Mouse (Mus musculus): ENCODE measurements around the gene Gm42878. TPM values are rescaled to one million over a fixed set of nuclear protein-coding genes. Genes with fewer than 3 reads are reported as not detected.

Gene Gm42878
- polyA plus RNA-seq, 1 experiment = not detected

- Histone ChIP-seq H3K36me3 (ENCODE audit: control insufficient read depth, insufficient read depth, low read length) (no peaks in the 10 kb centered on the region), H3K4me1 (replicated peaks; ENCODE audit: control insufficient read depth, insufficient read depth, low read length) (peaks cover 21% of the 10 kb centered on the region), H3K27me3 (ENCODE audit: control insufficient read depth, insufficient read depth, low read length) (no peaks in the 10 kb centered on the region), H3K27ac (ENCODE audit: control insufficient read depth, insufficient read depth, low read length) (no peak overlapping the region), H3K4me3 (ENCODE audit: control insufficient read depth, insufficient read depth, low read length) (no peak overlapping the region)
- WGBS = 92% methylated on average over 8 of the region's 8 CpGs
- no peak for TF ChIP-seq CTCF (IDR thresholded peaks at IDR 0.05; ENCODE audit: borderline replicate concordance, control insufficient read depth, extremely low read depth, insufficient read depth, low read length, poor library complexity)
- TF ChIP-seq POLR2A (IDR thresholded peaks at IDR 0.05; ENCODE audit: control insufficient read depth, extremely low read depth, insufficient read depth, low read length, poor library complexity) = no peak
- no peak for DNase-seq
Measured at GRCm38 (mm10) chr5:121581945-121582344, 36.7 kb upstream of the Gm42878 start.

GRCm38 (mm10) chr5:121576927-121577488 lies 31.7 kb upstream of the Gm42878 start:
- Histone ChIP-seq H3K4me1 (replicated peaks; ENCODE audit: control insufficient read depth, insufficient read depth, low read length) (peaks cover 12% of the 10 kb centered on the region), H3K27ac (ENCODE audit: control insufficient read depth, insufficient read depth, low read length) (no peak overlapping the region), H3K36me3 (ENCODE audit: control insufficient read depth, insufficient read depth, low read length) (no peaks in the 10 kb centered on the region), H3K4me3 (ENCODE audit: control insufficient read depth, insufficient read depth, low read length) (no peak overlapping the region), H3K27me3 (ENCODE audit: control insufficient read depth, insufficient read depth, low read length) (no peaks in the 10 kb centered on the region)
- 95% methylated on average over 11 of the region's 11 CpGs for WGBS
- no peak for TF ChIP-seq CTCF (IDR thresholded peaks at IDR 0.05; ENCODE audit: borderline replicate concordance, control insufficient read depth, extremely low read depth, insufficient read depth, low read length, poor library complexity)
- no peak for TF ChIP-seq POLR2A (IDR thresholded peaks at IDR 0.05; ENCODE audit: control insufficient read depth, extremely low read depth, insufficient read depth, low read length, poor library complexity)
- no peak for DNase-seq

GRCm38 (mm10) chr5:121575867-121576266 lies 30.6 kb upstream of the Gm42878 start:
- WGBS = 97% methylated on average over 11 of the region's 11 CpGs
- no peak overlapping the region for H3K4me3 ChIP-seq (ENCODE audit: control insufficient read depth, insufficient read depth, low read length)
- TF ChIP-seq POLR2A (IDR thresholded peaks at IDR 0.05; ENCODE audit: control insufficient read depth, extremely low read depth, insufficient read depth, low read length, poor library complexity) (no peak), CTCF (IDR thresholded peaks at IDR 0.05; ENCODE audit: borderline replicate concordance, control insufficient read depth, extremely low read depth, insufficient read depth, low read length, poor library complexity) (no peak)
- H3K4me1 ChIP-seq (replicated peaks; ENCODE audit: control insufficient read depth, insufficient read depth, low read length) = peaks cover 12% of the 10 kb centered on the region
- no peak for DNase-seq
- no peaks in the 10 kb centered on the region for H3K36me3 ChIP-seq (ENCODE audit: control insufficient read depth, insufficient read depth, low read length)
- no peaks in the 10 kb centered on the region for H3K27me3 ChIP-seq (ENCODE audit: control insufficient read depth, insufficient read depth, low read length)
- H3K27ac ChIP-seq (ENCODE audit: control insufficient read depth, insufficient read depth, low read length) = no peak overlapping the region

GRCm38 (mm10) chr5:121574145-121574544 lies 28.9 kb upstream of the Gm42878 start:
- Histone ChIP-seq H3K36me3 (ENCODE audit: control insufficient read depth, insufficient read depth, low read length) (no peaks in the 10 kb centered on the region), H3K27me3 (ENCODE audit: control insufficient read depth, insufficient read depth, low read length) (no peaks in the 10 kb centered on the region), H3K27ac (ENCODE audit: control insufficient read depth, insufficient read depth, low read length) (peak overlapping the region; percentile 35; the same call in 1 of the 2 replicates), H3K4me1 (replicated peaks; ENCODE audit: control insufficient read depth, insufficient read depth, low read length) (peaks cover 12% of the 10 kb centered on the region), H3K4me3 (ENCODE audit: control insufficient read depth, insufficient read depth, low read length) (no peak overlapping the region)
- DNase-seq = peak; percentile 60
- WGBS = 79% methylated on average over 13 of the region's 13 CpGs
- TF ChIP-seq CTCF (IDR thresholded peaks at IDR 0.05; ENCODE audit: borderline replicate concordance, control insufficient read depth, extremely low read depth, insufficient read depth, low read length, poor library complexity) (no peak), POLR2A (IDR thresholded peaks at IDR 0.05; ENCODE audit: control insufficient read depth, extremely low read depth, insufficient read depth, low read length, poor library complexity) (no peak)

GRCm38 (mm10) chr5:121570787-121571186 lies 25.5 kb upstream of the Gm42878 start:
- Histone ChIP-seq H3K36me3 (ENCODE audit: control insufficient read depth, insufficient read depth, low read length) (no peaks in the 10 kb centered on the region), H3K27ac (ENCODE audit: control insufficient read depth, insufficient read depth, low read length) (no peak overlapping the region), H3K4me3 (ENCODE audit: control insufficient read depth, insufficient read depth, low read length) (no peak overlapping the region), H3K4me1 (replicated peaks; ENCODE audit: control insufficient read depth, insufficient read depth, low read length) (peaks cover 12% of the 10 kb centered on the region), H3K27me3 (ENCODE audit: control insufficient read depth, insufficient read depth, low read length) (no peaks in the 10 kb centered on the region)
- no peak for DNase-seq
- whole genome bisulfite sequencing = 86% methylated on average over 1 of the region's 1 CpGs
- TF ChIP-seq POLR2A (IDR thresholded peaks at IDR 0.05; ENCODE audit: control insufficient read depth, extremely low read depth, insufficient read depth, low read length, poor library complexity) = no peak
- TF ChIP-seq CTCF (IDR thresholded peaks at IDR 0.05; ENCODE audit: borderline replicate concordance, control insufficient read depth, extremely low read depth, insufficient read depth, low read length, poor library complexity) = no peak

GRCm38 (mm10) chr5:121569881-121570420 lies 24.7 kb upstream of the Gm42878 start:
- WGBS = 94% methylated on average over 9 of the region's 9 CpGs
- Histone ChIP-seq H3K36me3 (ENCODE audit: control insufficient read depth, insufficient read depth, low read length) (no peaks in the 10 kb centered on the region), H3K27ac (ENCODE audit: control insufficient read depth, insufficient read depth, low read length) (no peak overlapping the region)

More at GRCm38 (mm10) chr5:121569881-121570420, 24.7 kb upstream of the Gm42878 start:
- DNase-seq = no peak
- Histone ChIP-seq H3K27me3 (ENCODE audit: control insufficient read depth, insufficient read depth, low read length) (no peaks in the 10 kb centered on the region), H3K4me1 (replicated peaks; ENCODE audit: control insufficient read depth, insufficient read depth, low read length) (peaks cover 14% of the 10 kb centered on the region), H3K4me3 (ENCODE audit: control insufficient read depth, insufficient read depth, low read length) (no peak overlapping the region)
- TF ChIP-seq CTCF (IDR thresholded peaks at IDR 0.05; ENCODE audit: borderline replicate concordance, control insufficient read depth, extremely low read depth, insufficient read depth, low read length, poor library complexity) = no peak
- TF ChIP-seq POLR2A (IDR thresholded peaks at IDR 0.05; ENCODE audit: control insufficient read depth, extremely low read depth, insufficient read depth, low read length, poor library complexity) = no peak
